Mouse (Mus musculus) spleen, adult 2 months (tissue): ENCODE results near the gene Angel2.

Experiments used
- CTCF ChIP-seq: fragments of 200-500 bp; IDR thresholded peaks from 2 replicates; pipeline ENCODE4 v1.5.1; 2011; ENCODE audit warnings: mild to moderate bottlenecking, inconsistent platforms; ENCODE audit not compliant: insufficient read depth, insufficient read length, insufficient replicate concordance; ENCODE audit errors: extremely low read depth
- POLR2A ChIP-seq: fragments of 200-500 bp; IDR thresholded peaks from 2 replicates; pipeline ENCODE4 v1.6.1; 2011; ENCODE audit warnings: low read depth, low read length, inconsistent platforms

GRCm38 (mm10) chr1:190978511-190979073 lies 53.7 kb downstream of the Angel2 start:
- TF ChIP-seq CTCF: no peak
- TF ChIP-seq POLR2A: no peak
